Mouse (Mus musculus): Measurements from ENCODE around the gene Ank3. TPM values are rescaled to one million over a fixed set of nuclear protein-coding genes. Genes with fewer than 3 reads are reported as not detected.

Gene Ank3
- polyA plus RNA-seq, 1 experiment = 23.3 TPM

DNA sequence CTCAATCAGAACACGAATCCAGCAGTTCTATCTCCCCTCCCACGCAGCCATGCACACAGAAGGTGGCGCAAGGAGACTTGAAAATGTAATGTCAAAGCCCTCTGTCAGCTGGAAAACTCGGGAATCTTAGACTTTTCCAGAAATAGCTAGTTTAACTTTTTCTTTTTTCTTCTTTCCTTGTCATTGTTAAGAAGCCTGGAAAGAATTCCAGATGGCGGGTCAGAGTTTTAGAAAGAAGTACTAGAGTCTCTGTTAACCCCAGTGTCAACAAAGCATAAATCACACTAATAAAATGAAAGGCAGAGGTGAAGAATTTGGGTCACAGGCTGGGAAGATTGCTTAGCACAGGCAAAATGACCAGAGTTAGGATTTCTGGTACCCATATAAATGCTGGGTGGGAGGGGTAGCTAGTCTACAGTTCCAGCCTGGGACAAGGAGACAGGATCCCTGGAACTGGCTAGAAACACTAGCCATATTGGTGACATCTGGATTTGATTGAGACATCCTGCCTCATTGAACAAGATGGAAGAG lies 340.2 kb downstream of the Ank3 start:
- TF ChIP-seq POLR2A (IDR thresholded peaks at IDR 0.05; ENCODE audit: borderline replicate concordance, extremely low read depth, low read depth, low read length) (no peak), CTCF (IDR thresholded peaks at IDR 0.05; ENCODE audit: insufficient read depth, low read length) (no peak)
- DNase-seq = no peak
- Histone ChIP-seq H3K4me1 (ENCODE audit: control insufficient read depth, insufficient read depth, low read length) (no peaks in the 10 kb centered on the region), H3K4me3 (replicated peaks; ENCODE audit: extremely low read depth, low read depth, low read length) (no peak overlapping the region)
- 51% methylated on average over 5 of the region's 5 CpGs for WGBS

DNA sequence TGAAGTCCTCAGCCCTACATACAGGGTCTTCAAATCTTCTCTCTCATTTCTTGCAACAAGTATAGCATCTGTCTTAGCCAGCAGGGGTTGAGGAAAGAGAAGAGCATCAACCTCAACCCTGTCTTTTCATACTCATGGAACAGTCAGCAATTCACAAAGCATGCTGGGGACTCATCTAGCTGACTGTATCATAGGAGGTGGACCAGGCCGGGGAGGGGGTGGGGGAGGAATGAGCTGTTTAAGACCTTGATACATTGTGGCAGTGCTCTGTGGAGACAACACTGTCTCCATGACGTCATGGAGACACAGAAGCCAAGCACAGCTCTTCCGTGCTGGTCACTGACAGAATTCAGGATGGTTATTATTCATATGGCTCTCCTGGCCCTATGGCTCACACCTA lies 344.0 kb downstream of the Ank3 start:
- no peak for DNase-seq
- TF ChIP-seq CTCF (IDR thresholded peaks at IDR 0.05; ENCODE audit: insufficient read depth, low read length) = no peak
- TF ChIP-seq POLR2A (IDR thresholded peaks at IDR 0.05; ENCODE audit: borderline replicate concordance, extremely low read depth, low read depth, low read length) = no peak
- no peaks in the 10 kb centered on the region for H3K4me1 ChIP-seq (ENCODE audit: control insufficient read depth, insufficient read depth, low read length)
- 72% methylated on average over 3 of the region's 3 CpGs for WGBS
- H3K4me3 ChIP-seq (replicated peaks; ENCODE audit: extremely low read depth, low read depth, low read length) = no peak overlapping the region

DNA sequence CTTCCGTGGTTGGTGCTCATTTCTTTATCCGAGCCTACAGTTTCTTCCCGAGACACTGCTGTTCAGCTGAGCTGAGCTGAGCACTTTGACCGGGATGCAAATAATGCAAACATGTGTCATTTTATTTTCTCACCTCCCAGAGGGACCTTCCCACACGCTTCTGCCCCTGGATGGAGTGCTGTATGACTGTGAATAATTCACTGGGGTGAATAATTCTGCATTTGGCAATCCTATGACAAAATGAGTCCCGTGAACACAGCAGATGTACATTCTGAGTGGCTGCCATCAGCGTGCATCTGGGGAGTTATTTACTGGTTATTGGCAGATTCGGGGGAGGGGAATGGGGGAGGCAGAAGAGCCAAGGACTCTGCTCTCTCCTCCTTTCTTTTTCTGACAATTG lies 345.6 kb downstream of the Ank3 start:
- 60% methylated on average over 8 of the region's 8 CpGs for WGBS
- no peak for TF ChIP-seq POLR2A (IDR thresholded peaks at IDR 0.05; ENCODE audit: borderline replicate concordance, extremely low read depth, low read depth, low read length)
- TF ChIP-seq CTCF (IDR thresholded peaks at IDR 0.05; ENCODE audit: insufficient read depth, low read length) = no peak
- H3K4me3 ChIP-seq (replicated peaks; ENCODE audit: extremely low read depth, low read depth, low read length) = no peak overlapping the region
- DNase-seq = no peak
- no peaks in the 10 kb centered on the region for H3K4me1 ChIP-seq (ENCODE audit: control insufficient read depth, insufficient read depth, low read length)

DNA sequence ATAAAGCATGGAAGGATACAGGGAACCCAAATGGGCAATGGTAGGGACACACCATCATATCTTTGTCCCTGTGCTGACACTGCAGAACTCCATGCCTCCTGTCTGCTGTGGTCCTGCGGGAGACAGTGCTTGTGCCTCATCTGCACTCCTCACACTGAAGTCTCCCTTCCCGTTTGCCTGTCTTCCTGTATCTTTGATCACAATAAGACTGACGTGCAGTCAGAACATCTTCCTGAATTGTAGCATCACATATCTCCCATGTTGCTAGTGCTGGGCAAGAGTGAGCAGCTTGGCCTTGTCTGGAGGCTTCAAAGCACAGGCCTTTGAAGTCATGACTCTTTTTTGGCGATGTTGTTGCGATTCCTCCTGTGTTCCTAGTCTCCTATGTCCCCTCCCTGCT lies 346.3 kb downstream of the Ank3 start:
- TF ChIP-seq CTCF (IDR thresholded peaks at IDR 0.05; ENCODE audit: insufficient read depth, low read length) = no peak
- no peak for TF ChIP-seq POLR2A (IDR thresholded peaks at IDR 0.05; ENCODE audit: borderline replicate concordance, extremely low read depth, low read depth, low read length)

DNA sequence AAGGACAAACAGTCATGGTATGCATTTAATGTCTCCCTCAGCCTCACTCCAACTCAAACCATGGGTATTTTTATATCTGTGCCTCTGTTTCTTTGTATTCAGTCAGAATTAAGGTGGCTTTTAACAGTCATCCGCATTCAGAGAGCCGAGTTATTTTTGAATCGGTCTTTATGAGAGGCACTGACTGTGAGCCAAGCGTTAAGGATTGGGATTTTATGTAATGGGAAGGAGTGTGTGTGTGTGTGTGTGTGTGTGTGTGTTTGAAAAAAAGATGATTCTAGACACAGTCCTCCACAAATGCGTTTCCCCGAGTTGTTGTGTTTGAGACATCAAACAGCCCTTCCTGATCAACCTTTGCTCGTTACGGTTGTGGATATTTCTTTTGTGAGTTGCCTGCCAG lies 347.7 kb downstream of the Ank3 start:
- Histone ChIP-seq H3K4me1 (ENCODE audit: control insufficient read depth, insufficient read depth, low read length) (no peaks in the 10 kb centered on the region), H3K4me3 (replicated peaks; ENCODE audit: extremely low read depth, low read depth, low read length) (no peak overlapping the region)
- no peak for DNase-seq
- WGBS = 62% methylated on average over 8 of the region's 8 CpGs
- TF ChIP-seq CTCF (IDR thresholded peaks at IDR 0.05; ENCODE audit: insufficient read depth, low read length) (no peak), POLR2A (IDR thresholded peaks at IDR 0.05; ENCODE audit: borderline replicate concordance, extremely low read depth, low read depth, low read length) (no peak)

More for the DNA sequence above, 346.3 kb downstream of the Ank3 start:
- Histone ChIP-seq H3K4me3 (replicated peaks; ENCODE audit: extremely low read depth, low read depth, low read length) (no peak overlapping the region), H3K4me1 (ENCODE audit: control insufficient read depth, insufficient read depth, low read length) (no peaks in the 10 kb centered on the region)
- 69% methylated on average over 5 of the region's 5 CpGs for WGBS
- no peak for DNase-seq

DNA sequence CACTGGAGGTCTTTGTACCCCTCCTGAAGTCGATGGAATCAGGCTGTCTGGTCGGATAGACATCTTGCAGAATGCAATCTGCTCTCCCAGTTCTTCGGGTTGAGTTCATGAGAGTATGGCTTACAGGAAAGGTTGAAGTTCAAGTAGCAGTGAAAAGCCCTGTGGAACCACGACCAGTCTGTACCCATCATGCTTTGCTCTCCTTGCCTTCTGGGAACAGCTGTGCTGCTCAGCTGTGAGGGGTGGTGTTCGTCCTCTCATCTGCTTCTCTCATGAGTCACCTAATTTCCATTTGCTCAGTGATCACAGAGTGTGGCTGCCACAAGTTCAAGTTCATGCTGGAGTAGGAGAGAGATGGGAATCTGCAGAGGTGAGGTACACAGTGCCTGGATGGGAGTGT lies 348.2 kb downstream of the Ank3 start:
- Histone ChIP-seq H3K4me1 (ENCODE audit: control insufficient read depth, insufficient read depth, low read length) (no peaks in the 10 kb centered on the region), H3K4me3 (replicated peaks; ENCODE audit: extremely low read depth, low read depth, low read length) (no peak overlapping the region)
- TF ChIP-seq CTCF (IDR thresholded peaks at IDR 0.05; ENCODE audit: insufficient read depth, low read length) = no peak
- no peak for TF ChIP-seq POLR2A (IDR thresholded peaks at IDR 0.05; ENCODE audit: borderline replicate concordance, extremely low read depth, low read depth, low read length)
- DNase-seq = no peak
- 39% methylated on average over 5 of the region's 5 CpGs for WGBS

DNA sequence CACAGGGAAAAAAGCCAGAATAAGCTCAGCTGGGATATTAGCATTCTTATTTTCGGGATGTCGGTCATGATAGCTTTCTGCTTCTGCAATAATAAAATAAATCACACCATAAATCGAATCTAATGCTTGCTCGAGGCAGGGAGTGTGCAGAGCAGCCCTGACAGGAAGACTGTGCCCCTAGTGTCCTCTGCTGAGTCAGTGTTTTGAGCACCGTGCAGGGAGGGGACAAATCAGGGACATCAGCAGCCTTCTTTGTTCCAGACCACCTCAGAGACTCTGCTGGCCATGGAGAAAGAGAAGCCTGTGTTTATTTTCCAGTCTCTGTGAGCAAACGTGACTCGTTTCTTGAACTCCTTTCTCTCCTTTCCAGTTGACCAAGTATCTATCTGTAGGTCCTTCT lies 352.8 kb downstream of the Ank3 start:
- no peak for TF ChIP-seq CTCF (IDR thresholded peaks at IDR 0.05; ENCODE audit: insufficient read depth, low read length)
- DNase-seq = no peak
- H3K4me1 ChIP-seq (ENCODE audit: control insufficient read depth, insufficient read depth, low read length) = no peaks in the 10 kb centered on the region
- 31% methylated on average over 7 of the region's 7 CpGs for WGBS
- no peak overlapping the region for H3K4me3 ChIP-seq (replicated peaks; ENCODE audit: extremely low read depth, low read depth, low read length)

DNA sequence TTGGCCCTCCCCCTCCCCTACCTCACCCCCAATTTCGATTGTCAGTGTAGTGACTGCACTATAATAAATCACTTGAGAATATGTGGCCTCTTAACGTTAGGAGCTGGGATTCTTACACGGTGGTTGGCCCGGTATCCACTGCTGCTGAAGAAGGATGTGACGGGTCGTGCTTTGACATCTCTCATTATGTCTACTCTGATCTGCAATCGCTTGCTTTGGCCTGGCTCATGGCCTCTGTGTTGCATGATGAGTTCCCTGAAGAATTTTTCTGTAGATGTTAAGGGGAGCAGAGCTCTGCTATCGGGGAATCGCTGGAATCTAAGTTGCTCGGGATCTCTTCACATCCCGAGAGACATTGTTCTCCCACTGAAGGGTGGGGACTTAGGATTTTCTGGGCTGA lies 354.9 kb downstream of the Ank3 start:
- no peak for TF ChIP-seq CTCF (IDR thresholded peaks at IDR 0.05; ENCODE audit: insufficient read depth, low read length)
- TF ChIP-seq POLR2A (IDR thresholded peaks at IDR 0.05; ENCODE audit: borderline replicate concordance, extremely low read depth, low read depth, low read length) = no peak
- DNase-seq = no peak
- H3K4me1 ChIP-seq (ENCODE audit: control insufficient read depth, insufficient read depth, low read length) = no peaks in the 10 kb centered on the region
- no peak overlapping the region for H3K4me3 ChIP-seq (replicated peaks; ENCODE audit: extremely low read depth, low read depth, low read length)
- 63% methylated on average over 11 of the region's 11 CpGs for WGBS

DNA sequence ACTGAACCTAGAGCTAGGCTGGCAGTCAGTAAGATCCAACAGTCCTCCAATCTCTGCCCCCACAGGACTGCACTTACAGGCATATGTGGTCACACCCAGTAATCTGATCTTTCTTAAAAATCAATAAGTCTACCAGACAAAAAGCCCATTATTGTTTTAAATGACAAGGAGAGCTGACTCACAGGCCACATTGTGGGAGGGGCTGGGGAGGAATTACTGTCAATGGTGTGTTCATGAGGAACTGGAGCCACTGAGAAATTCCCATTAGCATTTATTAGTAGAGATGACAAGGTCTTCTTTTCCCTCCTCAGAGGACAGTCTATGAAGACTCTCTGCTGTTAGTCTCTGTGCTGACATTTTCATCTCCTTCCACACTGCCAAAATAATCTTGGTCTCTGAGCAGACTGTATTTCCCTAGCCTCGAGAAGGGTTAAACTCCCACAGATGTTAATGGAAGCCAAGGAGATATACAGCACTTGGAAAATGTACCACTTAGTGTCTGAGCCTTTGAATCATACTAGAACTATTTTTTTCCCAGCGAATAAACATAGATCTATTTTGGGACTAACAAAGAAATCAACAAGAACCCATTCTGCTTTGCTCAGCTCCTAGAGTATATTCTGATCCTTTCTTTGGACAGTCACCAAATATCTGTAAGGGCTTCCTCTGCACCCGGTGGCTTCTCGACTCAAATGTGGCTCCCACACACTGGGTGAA lies 358.5 kb downstream of the Ank3 start:
- WGBS = 50% methylated on average over 4 of the region's 4 CpGs
- no peak for TF ChIP-seq CTCF (IDR thresholded peaks at IDR 0.05; ENCODE audit: insufficient read depth, low read length)
- TF ChIP-seq POLR2A (IDR thresholded peaks at IDR 0.05; ENCODE audit: borderline replicate concordance, extremely low read depth, low read depth, low read length) = no peak
- H3K4me1 ChIP-seq (ENCODE audit: control insufficient read depth, insufficient read depth, low read length) = no peaks in the 10 kb centered on the region
- H3K4me3 ChIP-seq (replicated peaks; ENCODE audit: extremely low read depth, low read depth, low read length) = no peak overlapping the region
- no peak for DNase-seq

DNA sequence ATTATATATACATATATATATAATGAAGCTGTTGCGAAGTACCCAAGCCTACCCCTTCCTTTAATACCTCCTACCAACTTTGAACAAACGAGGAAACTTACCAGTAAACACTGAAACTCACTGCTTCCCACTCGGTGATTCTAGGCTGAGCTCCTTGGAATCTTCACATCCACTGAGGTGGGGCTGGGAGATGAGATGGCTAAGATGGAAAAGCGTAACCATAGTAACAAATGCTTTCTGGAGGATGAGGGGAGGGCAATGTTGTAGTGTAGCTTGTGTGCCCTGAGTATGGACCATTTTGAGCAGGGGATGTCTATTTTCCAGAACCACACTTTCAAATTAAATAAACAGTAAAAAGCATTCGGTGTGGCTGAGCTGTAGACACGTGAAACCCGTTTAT lies 364.4 kb downstream of the Ank3 start:
- TF ChIP-seq POLR2A (IDR thresholded peaks at IDR 0.05; ENCODE audit: borderline replicate concordance, extremely low read depth, low read depth, low read length) = no peak
- no peak for TF ChIP-seq CTCF (IDR thresholded peaks at IDR 0.05; ENCODE audit: insufficient read depth, low read length)
- Histone ChIP-seq H3K4me1 (ENCODE audit: control insufficient read depth, insufficient read depth, low read length) (no peaks in the 10 kb centered on the region), H3K4me3 (replicated peaks; ENCODE audit: extremely low read depth, low read depth, low read length) (no peak overlapping the region)
- 43% methylated on average over 7 of the region's 7 CpGs for WGBS
- no peak for DNase-seq

All from lung, adult 2 months (tissue).